Mouse (Mus musculus) regulatory T cell (primary cell): ENCODE data around the gene Trpv4.

Source experiments
- in situ Hi-C: fragments of 300-600 bp; cut with MboI, MseI; formaldehyde crosslinking; loops from one replicate; pipeline ENCODE4 v1.15.1; 2025; ENCODE audit warnings: high pct_unique_total_duplicates

Gene Trpv4

DNA sequence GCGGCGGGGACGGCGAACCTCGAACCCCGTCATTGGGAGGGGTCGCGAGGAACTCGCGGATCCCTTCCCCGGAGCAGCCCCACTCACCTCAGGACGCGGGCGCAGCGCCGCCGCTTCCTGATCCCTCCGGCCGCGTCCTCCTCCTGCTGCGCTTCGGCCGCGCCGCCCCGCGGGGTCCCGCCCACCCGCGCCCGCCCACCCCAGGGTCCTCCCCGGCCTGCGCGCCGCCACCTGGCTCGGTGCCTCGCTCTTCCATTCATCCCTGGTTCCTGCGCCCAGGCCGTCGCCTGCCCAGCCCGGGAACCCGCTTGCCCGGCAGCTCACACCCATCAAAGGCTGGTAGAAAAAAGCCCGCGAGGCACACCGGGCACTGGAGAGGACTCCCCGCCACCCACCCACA lies at the start of gene Trpv4:
Gene Trpv4, minus strand, starts transcription at position 167 of the 400 bp plus-strand sequence.
- in situ Hi-C loops, result no loop called here

DNA sequence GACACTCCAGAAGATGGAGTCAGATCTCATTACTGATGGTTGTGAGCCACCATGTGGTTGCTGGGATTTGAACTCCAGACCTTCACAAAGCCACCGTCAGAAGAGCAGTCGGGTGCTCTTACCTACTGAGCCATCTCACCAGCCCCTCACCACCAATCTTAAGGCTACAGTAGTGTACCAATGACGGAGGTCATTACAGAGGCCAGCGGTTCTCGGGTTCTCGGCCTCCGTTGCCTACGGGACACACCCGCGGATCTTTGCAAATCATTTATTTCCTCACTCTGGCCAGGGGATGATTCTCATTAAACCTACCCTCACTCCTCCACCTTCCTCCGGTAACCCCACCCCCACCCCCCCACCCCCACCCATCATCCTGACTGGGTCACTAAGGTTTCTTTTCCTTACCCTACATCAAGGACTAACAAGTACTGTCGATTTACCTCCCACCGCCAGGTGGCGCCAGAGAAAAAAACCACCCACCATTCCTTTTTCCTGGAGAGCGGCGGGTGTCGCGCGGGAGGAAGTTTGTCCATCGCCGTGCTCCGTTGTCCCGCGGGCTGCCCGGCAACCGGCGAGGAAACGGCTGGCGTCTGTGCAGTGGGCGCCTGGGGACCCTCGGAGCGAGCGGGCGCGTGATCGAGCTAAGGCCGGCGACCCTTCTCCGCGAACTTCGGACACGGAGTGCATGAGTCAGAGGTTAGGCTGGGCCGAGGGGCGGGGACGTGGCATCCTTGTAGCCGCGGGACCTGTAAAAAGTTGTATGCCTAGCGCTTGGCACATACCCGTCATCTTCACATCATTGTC lies 49.2 kb upstream of the Trpv4 start, which contains the start of gene Tchp:
Gene Tchp, plus strand, starts transcription at position 496 of the 804 bp plus-strand sequence.
- in situ Hi-C loops, result no loop called here

DNA sequence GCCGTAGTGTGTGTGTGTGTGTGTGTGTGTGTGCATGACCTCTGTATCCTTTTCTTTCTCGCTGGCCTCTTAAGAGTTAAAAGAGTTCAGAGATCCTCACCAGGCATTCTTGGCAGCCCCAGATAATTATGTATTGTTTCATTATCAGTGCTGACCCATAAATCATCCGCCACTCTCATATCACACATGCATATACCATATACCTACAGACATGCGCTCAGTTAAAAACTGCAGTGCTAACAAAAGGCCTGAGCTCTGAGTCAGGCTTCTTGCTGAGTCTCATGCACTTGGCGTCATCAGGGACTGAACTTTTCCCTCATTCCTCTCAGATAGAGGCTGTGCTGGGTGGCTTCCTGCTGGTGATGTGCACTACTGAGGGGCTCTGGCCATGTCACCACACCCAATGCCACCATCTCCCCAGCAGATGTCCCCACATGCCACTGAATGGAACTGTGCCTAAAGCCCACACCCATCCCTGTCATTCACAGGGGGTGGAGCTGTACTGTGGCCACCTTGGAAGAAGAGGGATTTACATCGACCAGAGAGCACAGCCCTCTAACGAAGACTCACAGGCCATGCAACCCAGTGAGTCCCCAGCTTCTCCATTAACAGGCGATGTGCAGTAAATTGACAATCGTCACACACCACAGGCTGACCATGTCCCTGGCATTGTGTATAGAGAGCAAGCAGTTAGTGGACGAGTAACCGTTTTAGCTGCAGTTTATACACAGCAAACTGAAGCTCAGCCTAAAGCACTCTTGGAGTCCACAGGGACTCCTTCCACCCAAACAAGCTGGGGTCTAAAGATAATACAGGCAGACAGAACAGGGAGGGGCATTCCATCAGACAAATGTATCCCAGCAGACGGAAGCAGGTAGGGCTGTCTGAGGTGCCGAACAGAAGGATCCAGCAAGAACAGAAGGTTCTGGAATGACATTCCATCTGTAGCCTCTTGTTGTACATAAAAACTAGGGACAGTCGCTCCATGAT lies 44.5 kb upstream of the Trpv4 start:
- in situ Hi-C loops, result no loop called here

DNA sequence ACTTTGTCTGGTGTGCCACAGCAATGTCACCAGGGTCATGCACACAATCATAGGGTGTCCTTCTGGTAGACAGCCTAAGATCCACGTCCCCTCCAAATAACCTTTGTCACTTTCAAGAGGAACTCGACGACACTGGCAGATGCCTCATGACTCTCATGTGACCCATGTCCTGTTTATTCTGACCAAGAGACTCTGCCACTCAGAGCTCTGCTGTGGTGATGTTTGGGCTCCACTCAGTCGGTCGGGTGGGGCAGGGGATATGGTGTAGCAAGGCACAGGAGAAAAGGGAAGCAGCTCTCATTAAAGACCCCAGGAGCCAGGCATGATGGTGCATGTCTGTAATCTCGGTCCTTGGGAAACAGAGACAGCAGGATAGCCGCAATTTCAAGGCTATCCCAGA lies 40.8 kb upstream of the Trpv4 start:
- in situ Hi-C loops, result no loop called here

DNA sequence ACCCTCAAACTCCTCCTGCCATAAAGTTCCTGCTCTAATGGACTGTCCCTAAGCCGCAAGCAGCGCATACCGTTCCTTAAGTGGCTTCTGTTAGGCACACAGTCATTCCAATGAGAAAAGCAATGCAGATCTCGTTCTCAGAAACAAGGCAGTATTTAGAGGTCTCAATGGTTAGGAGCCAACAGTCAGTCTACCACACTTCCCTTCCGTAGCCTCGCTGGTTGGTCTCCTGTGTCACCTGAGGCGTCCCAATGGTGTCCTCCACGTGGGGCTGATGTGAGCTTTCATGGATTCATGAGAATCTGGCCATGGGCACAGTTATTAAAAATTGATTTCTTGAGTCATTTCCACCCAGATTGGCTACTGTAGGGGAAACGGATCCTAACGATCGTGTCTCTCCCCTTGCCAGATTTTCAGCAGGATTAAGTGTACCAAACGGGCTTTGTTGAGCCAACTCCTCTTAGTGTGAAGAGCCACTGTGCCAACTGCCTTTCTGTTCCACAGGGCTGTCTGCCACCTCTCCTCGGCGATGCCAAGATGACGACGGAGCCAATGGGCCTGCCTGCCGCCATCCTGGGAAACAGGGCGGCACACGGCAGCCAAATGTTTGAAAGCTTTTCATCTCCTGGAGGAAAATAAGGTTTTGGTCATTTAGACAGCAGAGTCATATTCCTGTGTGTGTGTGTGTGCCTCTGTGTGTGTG lies 40.0 kb upstream of the Trpv4 start:
- in situ Hi-C loops, result no loop called here

DNA sequence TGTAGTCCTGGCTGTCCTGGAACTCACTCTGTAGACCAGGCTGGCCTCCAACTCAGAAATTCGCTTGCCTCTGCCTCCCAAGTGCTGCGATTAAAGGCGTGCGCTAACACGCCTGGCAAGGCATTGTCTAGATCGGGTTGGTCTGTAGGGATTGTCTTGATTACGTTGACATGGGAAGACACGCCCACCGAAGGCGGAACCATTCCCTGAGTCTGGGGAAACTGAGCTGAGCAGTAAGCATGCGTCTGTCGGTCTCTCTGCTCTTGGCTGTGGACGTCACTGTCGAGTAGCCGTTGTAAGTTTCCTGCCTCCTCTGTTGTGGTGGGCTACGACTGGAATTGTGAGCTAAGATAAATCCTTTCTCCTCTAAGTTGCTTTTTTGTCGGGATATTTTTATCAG lies 38.7 kb upstream of the Trpv4 start:
- in situ Hi-C loops, result no loop called here

DNA sequence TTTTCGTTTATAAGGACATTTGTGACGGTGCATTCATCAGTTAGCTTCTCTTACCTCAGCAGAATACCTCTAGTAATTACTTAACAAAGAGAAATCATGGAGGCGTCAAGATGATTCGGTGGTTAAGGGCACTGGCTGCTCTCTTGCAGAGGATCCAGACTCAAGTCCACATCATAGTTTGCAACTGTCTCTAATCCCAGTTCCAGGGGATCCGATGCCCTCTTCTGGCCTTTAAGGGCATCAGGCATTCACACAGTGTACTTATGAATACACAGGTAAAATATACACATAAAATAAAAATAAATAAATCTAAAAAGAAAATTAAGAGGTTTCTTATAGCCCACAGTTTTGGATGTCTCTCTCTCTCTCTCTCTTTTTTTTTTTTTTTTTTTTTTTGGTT lies 37.6 kb upstream of the Trpv4 start:
- in situ Hi-C loops, result no loop called here

DNA sequence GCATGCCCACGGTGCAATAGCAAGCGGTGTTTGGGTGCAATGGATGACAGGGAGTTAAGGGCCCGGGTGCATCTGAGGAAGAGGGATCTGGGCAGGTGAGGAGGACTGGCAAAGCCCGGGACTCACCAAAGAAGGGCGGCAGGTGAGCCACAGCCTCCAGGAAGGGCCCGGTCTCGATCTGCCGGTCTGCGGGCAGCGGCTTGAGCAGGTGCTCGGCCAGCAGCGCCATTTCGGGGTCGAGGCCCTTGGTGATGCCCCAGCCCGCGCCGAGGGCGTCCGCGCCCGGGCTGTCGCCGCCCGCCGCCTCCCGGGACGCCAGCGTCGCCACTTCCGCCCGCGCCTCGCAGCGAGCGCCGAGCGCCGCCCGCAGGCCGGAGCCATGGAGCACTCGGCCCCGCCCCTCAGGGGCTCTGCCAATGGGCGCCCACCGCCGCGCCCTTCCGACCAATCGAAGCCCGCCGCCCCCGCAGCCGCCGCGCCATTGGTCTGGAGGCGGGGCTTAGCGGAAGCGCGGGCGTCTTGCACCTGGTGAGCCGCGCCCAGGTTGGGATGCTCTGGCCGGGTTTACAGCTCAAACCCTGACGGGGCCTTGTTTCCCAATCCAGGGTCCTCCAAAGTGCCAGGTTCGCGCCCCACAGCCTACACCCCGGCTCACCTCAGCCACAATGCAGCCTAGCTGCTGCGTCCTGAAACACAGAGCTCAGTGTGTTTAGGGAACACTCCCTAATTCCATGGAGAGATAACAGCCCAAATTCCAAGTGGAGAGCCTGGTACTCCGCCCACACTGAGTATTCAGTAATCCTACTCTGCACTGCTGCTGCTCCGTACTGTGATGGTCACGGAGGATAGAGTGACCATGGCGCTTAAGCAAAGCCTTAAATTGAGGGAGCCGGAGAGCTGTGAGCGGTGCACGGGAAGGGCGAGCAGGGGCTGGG lies 32.7 kb upstream of the Trpv4 start, which contains the start of gene Gltp:
Gene Gltp, minus strand, starts transcription at position 352 of the 935 bp plus-strand sequence.
- in situ Hi-C loops, result no loop called here

DNA sequence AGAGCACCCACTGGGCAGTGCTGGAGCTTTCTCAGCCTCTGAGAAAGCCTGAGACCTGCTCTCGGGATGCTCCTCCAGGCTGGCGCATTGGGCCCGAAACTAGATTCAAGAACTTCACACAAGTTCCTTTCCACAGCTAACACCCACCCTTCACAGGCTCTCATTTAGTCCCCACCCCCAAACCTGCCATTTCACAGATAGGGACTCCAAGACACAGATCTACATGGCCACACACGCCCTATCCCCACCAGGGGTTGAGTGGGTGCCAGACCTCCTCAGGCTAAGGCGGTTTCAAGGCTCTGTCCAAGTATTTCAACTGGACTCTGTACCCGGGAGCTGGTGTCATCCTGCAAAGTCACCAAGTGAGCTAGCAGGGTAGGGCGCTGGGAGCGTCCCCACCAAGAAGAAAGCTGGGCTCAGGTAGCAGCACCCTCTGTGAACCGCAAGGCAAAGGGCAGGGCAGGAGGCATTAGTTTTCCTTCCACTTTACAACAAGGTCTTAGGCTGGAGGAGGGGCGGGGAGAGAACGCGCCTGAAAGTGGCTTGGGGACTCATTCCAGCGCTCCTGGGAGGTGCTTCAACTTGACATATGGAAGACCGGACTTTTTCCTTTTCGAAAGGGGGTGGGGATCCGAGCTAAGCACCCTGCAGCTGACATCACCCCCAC lies 31.6 kb upstream of the Trpv4 start:
- in situ Hi-C loops, result no loop called here

DNA sequence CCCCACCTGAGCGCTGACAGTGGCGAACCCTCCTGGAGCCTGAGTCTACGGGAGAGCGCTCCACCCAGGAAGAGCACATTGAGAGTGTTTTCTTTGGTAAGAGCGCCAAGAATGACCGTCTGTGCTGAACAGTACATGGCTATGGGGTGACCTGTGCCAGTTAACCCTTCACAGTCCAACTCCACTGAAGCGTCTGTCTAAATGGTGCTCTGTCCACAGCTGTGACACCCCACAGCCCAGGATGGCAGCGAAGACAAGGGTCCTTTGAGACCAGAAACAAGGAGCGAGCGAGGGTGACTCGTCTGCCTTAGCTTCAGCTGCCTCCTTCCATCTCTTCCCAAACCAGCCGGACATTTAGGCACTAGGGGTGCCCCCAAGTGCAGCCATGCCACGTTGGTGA lies 30.5 kb upstream of the Trpv4 start:
- in situ Hi-C loops, result no loop called here

DNA sequence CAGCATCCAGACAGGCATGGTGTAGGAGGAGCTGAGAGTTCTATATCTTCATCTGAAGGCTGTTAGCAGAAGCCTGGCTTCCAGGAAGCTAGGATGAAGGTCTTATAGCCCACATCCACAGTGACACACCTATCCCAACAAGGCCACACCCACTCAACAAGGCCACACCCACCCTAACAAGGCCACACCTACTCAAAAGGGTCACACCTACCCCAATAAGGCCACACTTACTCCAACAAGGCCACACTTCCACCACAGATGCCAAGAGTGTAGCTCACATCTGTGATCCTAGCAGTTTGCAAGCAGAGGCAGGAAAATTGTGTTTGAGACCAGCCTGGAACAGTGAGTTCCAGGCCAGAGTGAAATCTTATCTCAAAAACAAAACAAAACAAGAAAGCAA lies 29.7 kb upstream of the Trpv4 start:
- in situ Hi-C loops, result no loop called here

DNA sequence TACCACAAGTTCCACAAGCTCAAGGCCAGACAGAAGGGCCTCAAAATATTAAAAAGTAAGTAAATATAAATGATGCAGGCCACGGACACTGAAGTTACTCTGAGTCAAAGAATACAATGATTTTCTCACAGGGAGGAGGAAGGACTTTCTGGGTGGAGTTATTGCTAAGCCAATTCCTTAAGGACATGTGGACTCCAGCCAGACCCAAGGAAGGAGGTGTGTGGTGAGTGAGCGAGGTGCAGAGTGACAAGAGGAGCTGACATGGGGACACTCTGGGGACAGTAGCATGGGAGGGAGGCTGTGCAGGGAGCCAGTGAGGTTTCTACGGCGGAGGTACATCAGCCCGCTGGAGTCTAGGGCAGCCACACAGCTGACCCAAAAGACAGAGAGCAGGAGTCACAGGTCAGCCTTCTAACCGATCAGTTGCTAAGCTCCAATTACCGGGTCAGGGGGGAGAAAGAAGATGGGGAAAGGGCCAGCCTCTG lies 28.5 kb upstream of the Trpv4 start:
- in situ Hi-C loops, result no loop called here

DNA sequence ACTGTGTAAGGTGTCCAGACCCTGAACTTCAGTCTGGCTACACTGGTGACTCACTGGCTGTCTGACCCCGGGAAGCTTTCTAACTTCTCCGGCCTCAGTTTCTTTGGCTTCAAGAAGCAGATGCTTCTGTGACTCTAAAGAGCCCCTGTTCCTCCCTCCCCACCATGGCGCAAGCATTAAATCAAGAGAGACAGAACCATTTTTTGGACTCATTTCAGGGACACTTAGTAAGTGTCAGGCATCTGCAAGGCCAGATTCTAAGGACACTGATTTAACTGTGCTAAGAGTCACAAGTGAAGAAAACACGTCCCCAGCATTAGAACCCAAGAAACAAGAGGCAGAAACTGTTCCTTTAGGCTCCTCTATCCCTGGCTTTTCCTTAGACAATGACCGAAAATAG lies 27.8 kb upstream of the Trpv4 start:
- in situ Hi-C loops, result no loop called here

DNA sequence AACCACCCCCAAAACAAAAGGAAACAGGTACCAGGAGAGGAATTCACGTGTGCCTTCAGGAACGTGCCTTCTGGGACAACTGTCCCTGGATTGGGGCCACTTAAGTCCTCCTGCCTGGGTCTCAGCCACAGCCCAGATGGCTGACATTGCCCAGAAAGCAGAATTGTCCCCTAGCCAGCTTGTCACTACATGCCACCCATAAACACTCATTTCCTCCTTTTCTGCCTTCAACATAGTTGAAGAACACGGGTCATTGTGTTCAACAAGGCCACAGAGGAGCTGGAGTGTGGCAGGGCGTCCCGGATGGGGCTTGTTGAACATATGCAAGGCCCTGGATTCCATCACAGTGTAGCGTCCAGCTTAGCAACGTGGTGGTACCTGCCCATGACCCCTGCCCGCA lies 23.5 kb upstream of the Trpv4 start:
- in situ Hi-C loops, result no loop called here

DNA sequence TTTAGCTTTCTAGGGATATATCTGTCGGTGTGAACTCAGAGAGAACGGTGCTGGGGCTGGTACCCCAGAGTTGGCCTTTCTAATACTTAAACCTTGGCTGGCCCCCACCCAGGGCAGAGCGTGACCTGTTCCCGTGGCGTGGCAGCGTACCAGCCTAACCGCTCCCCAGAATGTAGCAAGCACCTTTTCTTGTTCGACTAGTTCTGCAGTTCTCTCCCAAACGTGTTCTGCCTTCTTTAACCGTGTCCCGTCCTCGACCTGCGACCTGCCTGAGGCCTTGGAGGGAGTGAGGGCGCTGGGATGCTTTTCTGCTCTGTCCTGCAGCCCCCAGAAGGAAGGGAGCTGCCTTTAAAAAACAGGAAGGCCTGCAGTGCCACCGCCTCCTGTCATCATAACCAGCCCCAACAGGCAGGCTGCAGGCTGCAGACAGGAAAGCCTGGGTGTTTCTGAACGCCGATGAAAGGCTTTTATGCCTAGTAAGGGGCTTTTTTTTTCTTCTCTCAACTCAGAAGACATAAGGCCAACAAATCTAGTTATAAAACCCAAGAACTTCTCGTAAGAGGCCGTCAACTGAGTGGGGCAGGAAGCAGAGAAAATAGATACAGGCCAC lies 22.6 kb upstream of the Trpv4 start:
- in situ Hi-C loops, result no loop called here

DNA sequence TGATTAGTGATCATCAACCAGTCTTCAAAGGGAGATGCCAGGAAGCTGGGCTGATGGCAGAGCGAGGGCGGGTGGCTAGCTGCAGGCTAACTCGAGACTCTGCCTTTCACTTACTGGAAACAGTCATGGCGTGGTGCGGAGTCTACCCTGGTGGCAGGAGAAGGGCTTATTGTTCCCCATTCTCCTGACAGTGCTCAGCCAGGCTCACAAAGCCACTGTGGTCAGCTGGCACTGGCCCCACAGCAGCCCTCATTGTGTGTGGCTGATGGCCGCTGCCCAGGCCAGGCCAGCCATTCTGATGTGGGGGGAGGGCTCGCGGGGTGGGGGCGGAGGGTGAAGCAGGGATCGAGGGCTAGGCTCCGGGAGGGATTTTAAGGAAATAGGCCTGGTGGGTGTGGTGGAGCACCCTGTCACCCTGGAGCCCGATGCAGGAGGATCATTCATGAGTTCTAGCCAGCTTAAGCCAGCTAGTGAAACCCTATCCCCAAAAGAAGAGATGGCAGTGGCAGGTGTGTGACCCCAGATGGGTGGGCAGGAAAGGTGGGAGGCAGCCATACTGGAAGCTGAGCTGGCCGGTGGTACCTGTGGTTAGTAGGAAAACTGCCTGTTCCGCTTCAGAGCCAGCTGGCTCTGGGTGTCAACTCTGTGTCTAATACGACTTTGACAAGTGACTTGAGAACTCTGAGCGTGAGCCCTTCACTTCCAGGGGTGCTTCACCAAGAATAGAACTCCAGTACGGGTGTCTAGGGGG lies 21.8 kb upstream of the Trpv4 start:
- in situ Hi-C loops, result no loop called here

DNA sequence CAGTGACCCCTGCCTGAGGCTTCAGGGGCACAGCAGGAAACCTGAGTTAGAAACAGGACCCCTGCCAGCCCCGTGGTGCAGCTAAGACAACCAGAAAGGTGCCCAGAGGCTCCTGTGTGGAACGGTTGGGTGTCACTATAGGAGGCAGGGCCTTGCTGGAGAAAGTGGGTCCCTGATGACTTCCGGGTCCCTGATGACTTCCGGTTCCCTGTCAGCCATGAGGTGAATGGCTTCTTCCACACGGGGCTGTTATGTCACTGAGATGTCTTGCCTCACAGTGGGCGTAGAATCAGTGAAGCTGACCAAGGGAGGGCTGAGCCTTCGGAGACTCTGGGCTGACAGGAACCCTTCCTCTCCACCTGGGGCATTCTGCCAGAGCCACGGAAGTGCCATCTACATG lies 16.4 kb upstream of the Trpv4 start:
- in situ Hi-C loops, result no loop called here

DNA sequence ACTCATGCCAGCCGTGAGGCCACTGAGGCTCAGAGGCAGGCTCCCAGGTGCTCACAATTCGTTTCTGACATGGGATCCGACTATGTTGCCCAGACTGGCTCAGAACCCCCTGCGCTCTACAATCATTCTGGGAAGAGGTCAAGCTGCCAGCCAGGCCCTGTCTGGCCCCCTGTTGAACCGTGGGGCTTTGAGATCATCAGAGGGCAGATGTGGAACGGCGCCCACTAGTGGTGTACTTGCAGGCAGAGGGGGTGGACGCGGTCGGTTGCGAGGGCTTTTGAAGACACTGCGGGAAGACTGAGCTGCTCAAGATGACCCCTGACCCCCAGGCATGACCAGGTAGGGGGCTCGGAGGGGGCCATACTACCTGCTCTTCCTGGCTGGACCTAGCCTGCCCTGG lies 14.9 kb upstream of the Trpv4 start:
- in situ Hi-C loops, result no loop called here

DNA sequence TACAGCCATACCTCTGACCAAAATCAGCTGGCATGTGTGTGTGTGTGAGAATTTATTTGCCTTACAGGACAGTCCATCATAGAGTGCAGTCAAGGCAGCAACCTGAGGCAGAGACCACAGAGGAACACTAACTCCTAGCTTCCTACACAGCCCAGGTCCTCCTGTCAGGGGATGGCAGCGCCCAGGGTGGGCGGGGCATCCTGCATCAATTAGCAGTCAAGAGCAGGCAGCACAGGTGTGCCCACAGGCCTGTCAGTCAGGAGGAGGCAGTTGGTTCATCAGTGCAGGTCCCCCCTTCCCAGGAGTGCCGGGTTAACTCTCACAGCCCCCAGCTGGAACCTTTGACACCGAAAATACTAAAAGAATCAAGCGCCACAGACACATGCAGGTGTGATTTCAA lies 10.8 kb upstream of the Trpv4 start:
- in situ Hi-C loops, result no loop called here
